Mouse (Mus musculus) liver, embryonic 16.5 days (tissue): ENCODE results near the gene Tkt. TPM values are rescaled to one million over a fixed set of nuclear protein-coding genes. Genes with fewer than 3 reads are reported as not detected.
A peak's percentile ranks its signal among the peaks of the same experiment; 100 is the strongest.

Experiments used
- ATAC-seq: fragments of 200-750 bp; cut with Nextera tagmentation; 2 replicates; pipeline ENCODE4 v1.8.0; 2017; ENCODE audit warnings: low read depth, mild to moderate bottlenecking, moderate number of reproducible peaks, moderate library complexity
- H3K27ac ChIP-seq: fragments of 300-500 bp; sonication (generic); 2 replicates; pipeline ENCODE4 v1.5.1; 2014; ENCODE audit warnings: mild to moderate bottlenecking, low read length
- H3K27me3 ChIP-seq: fragments of 300-500 bp; sonication (generic); 2 replicates; pipeline ENCODE4 v1.6.1; 2014; ENCODE audit warnings: low read depth, low read length, mixed read lengths; ENCODE audit not compliant: control insufficient read depth, insufficient read depth
- H3K36me3 ChIP-seq: fragments of 300-500 bp; sonication (generic); 2 replicates; pipeline ENCODE4 v1.6.1; 2014; ENCODE audit warnings: mild to moderate bottlenecking; ENCODE audit not compliant: control insufficient read depth, insufficient read depth
- H3K4me1 ChIP-seq: fragments of 300-500 bp; sonication (generic); 2 replicates; pipeline ENCODE4 v1.6.1; 2014; ENCODE audit warnings: low read depth, low read length, mixed read lengths; ENCODE audit not compliant: control insufficient read depth
- H3K4me2 ChIP-seq: fragments of 300-500 bp; sonication (generic); 2 replicates; pipeline ENCODE4 v1.6.1; 2014; ENCODE audit warnings: low read depth, low read length, mixed read lengths
- H3K4me3 ChIP-seq: fragments of 300-500 bp; sonication (generic); 2 replicates; pipeline ENCODE4 v1.5.1; 2014; ENCODE audit warnings: low read depth, mild to moderate bottlenecking, low read length
- H3K9ac ChIP-seq: fragments of 300-500 bp; sonication (generic); 2 replicates; pipeline ENCODE4 v1.6.1; 2014; ENCODE audit warnings: low read depth, low read length
- H3K9me3 ChIP-seq: fragments of 300-500 bp; sonication (generic); replicated peaks from 2 replicates; pipeline ENCODE4 v1.6.1; 2016; ENCODE audit warnings: low read length; ENCODE audit not compliant: control insufficient read depth
- WGBS: fragments of 180-500 bp; shearing (Covaris S2); extraction: QIAGEN DNeasy Blood & Tissue Kit; methylation state at CpG from one replicate; pipeline ENCODE4 v1.1.7; 2014; ENCODE audit not compliant: insufficient replicate concordance; 5-methylcytosine and 5-hydroxymethylcytosine counted together
- microRNA-seq: library from miRNA; unstranded; fragments of <30 nt; microRNA quantifications from one replicate; pipeline ENCODE4, GENCODE M21; 2016
- polyA plus RNA-seq: library from polyadenylated mRNA; unstranded; fragments of >200 nt; fragmentation: Nextera tagmentation; extraction: Ambion mirVana; gene quantifications from 2 replicates; pipeline ENCODE4 v1.2.1, GENCODE M21; 2015

The Tkt gene
- polyA plus RNA-seq, 1 experiment from 2014 or later: 175 TPM

GRCm38 (mm10) chr14:30616751-30617150 is 68.6 kb downstream of the Tkt start:
- 43% methylated on average over 2 of the region's 2 CpGs for WGBS
- H3K27me3 ChIP-seq: no peaks in the 10 kb centered on the region
- peaks cover 19% of the 10 kb centered on the region for H3K4me1 ChIP-seq
- no peak for ATAC-seq
- no peak overlapping the region for H3K4me3 ChIP-seq
- no peak overlapping the region for H3K9ac ChIP-seq
- H3K9me3 ChIP-seq: no peaks in the 10 kb centered on the region
- no peaks in the 10 kb centered on the region for H3K36me3 ChIP-seq
- no peak overlapping the region for H3K4me2 ChIP-seq
- no peak overlapping the region for H3K27ac ChIP-seq

GRCm38 (mm10) chr14:30618746-30619275 is 70.7 kb downstream of the Tkt start:
- WGBS: 64% methylated on average over 2 of the region's 2 CpGs
- Histone ChIP-seq H3K4me1 (peaks cover 21% of the 10 kb centered on the region), H3K9me3 (no peaks in the 10 kb centered on the region)

GRCm38 (mm10) chr14:30619982-30620578 is 71.9 kb downstream of the Tkt start:
- H3K4me1 ChIP-seq: peaks cover 33% of the 10 kb centered on the region
- H3K9me3 ChIP-seq: no peaks in the 10 kb centered on the region
- ATAC-seq: no peak
- H3K27me3 ChIP-seq: no peaks in the 10 kb centered on the region
- no peaks in the 10 kb centered on the region for H3K36me3 ChIP-seq
- H3K9ac ChIP-seq: no peak overlapping the region
- 37% methylated on average over 7 of the region's 7 CpGs for WGBS
- peak overlapping the region; percentile 59 for H3K27ac ChIP-seq
- no peak overlapping the region for H3K4me2 ChIP-seq
- no peak overlapping the region for H3K4me3 ChIP-seq

More at GRCm38 (mm10) chr14:30618746-30619275, 70.7 kb downstream of the Tkt start:
- H3K27me3 ChIP-seq: no peaks in the 10 kb centered on the region
- no peak overlapping the region for H3K4me3 ChIP-seq
- no peak overlapping the region for H3K4me2 ChIP-seq
- ATAC-seq: 0 out of 2 replicates have a peak, but pooled peaks have one; percentile 22
- no peak overlapping the region for H3K9ac ChIP-seq
- H3K27ac ChIP-seq: no peak overlapping the region
- H3K36me3 ChIP-seq: no peaks in the 10 kb centered on the region

- no peak for ATAC-seq
- WGBS: 65% methylated on average over 7 of the region's 7 CpGs
- H3K4me2 ChIP-seq: no peak overlapping the region
- no peaks in the 10 kb centered on the region for H3K27me3 ChIP-seq
- no peaks in the 10 kb centered on the region for H3K9me3 ChIP-seq
- no peaks in the 10 kb centered on the region for H3K36me3 ChIP-seq
- peaks cover 44% of the 10 kb centered on the region for H3K4me1 ChIP-seq
- no peak overlapping the region for H3K9ac ChIP-seq
- no peak overlapping the region for H3K27ac ChIP-seq
- H3K4me3 ChIP-seq: no peak overlapping the region
Observed at GRCm38 (mm10) chr14:30622130-30622529, 74.0 kb downstream of the Tkt start.

- no peaks in the 10 kb centered on the region for H3K27me3 ChIP-seq
- H3K4me2 ChIP-seq: no peak overlapping the region
- peaks cover 43% of the 10 kb centered on the region for H3K4me1 ChIP-seq
- no peak overlapping the region for H3K4me3 ChIP-seq
- H3K9ac ChIP-seq: no peak overlapping the region
- H3K9me3 ChIP-seq: no peaks in the 10 kb centered on the region
- no peak overlapping the region for H3K27ac ChIP-seq
- H3K36me3 ChIP-seq: no peaks in the 10 kb centered on the region
- 76% methylated on average over 8 of the region's 8 CpGs for WGBS
- ATAC-seq: no peak
Observed at GRCm38 (mm10) chr14:30622556-30622955, 74.4 kb downstream of the Tkt start.

Small RNA genes within 50 kb of the gene (microRNA-seq; reads per million reads assigned to microRNA genes)
- gene Mir3076: 8.1 reads per million, percentile 23 among the genes with 10 or more reads in this experiment

Other genes with a start within 250 kb of the Tkt start
- 7.3 and 7.4 TPM in 2 replicates for gene Dcp1a, start 68.8 kb upstream of the Tkt start, polyA plus RNA-seq
- gene Cacna1d, start 56.9 kb upstream of the Tkt start, polyA plus RNA-seq: 0.12 and 0.35 TPM in 2 replicates
- gene Prkcd, start 77.9 kb downstream of the Tkt start, polyA plus RNA-seq: 16.3 and 16.4 TPM in 2 replicates
- 3.9 and 4.1 TPM in 2 replicates for gene Rft1, start 106.0 kb downstream of the Tkt start, polyA plus RNA-seq
- gene Sfmbt1, start 166.5 kb downstream of the Tkt start, polyA plus RNA-seq: 11.0 and 12.0 TPM in 2 replicates